Mouse (Mus musculus) limb, embryonic 14.5 days (tissue): ENCODE results near the gene Htra1. TPM values are rescaled to one million over a fixed set of nuclear protein-coding genes. Genes with fewer than 3 reads are reported as not detected.

Experiments used
- ATAC-seq: fragments of 200-750 bp; cut with Nextera tagmentation; 2 replicates; pipeline ENCODE4 v1.8.0; 2017; ENCODE audit warnings: low read depth, moderate number of reproducible peaks, moderate TSS enrichment; ENCODE audit not compliant: low FRiP score
- DNase-seq: peaks from one replicate; pipeline ENCODE4 v3.0.0-alpha.2; 2015; ENCODE audit warnings: low spot score
- H3K27ac ChIP-seq: fragments of 300-500 bp; sonication (generic); replicated peaks from 2 replicates; pipeline ENCODE4 v1.5.1; 2014; ENCODE audit warnings: low read depth, mild to moderate bottlenecking, low read length, moderate library complexity, mixed read lengths
- H3K27me3 ChIP-seq: fragments of 300-500 bp; sonication (generic); 2 replicates; pipeline ENCODE4 v1.6.1; 2014; ENCODE audit warnings: low read length, mixed read lengths; ENCODE audit not compliant: control insufficient read depth, insufficient read depth
- H3K36me3 ChIP-seq: fragments of 300-500 bp; sonication (generic); 2 replicates; pipeline ENCODE4 v1.6.1; 2014; ENCODE audit warnings: mild to moderate bottlenecking, low read length, moderate library complexity, mixed read lengths; ENCODE audit not compliant: control insufficient read depth, insufficient read depth
- H3K4me1 ChIP-seq: fragments of 300-500 bp; sonication (generic); 2 replicates; pipeline ENCODE4 v1.6.1; 2014; ENCODE audit warnings: antibody characterized with exemption, low read length, mixed read lengths; ENCODE audit not compliant: control insufficient read depth, insufficient read depth
- H3K4me2 ChIP-seq: fragments of 300-500 bp; sonication (generic); replicated peaks from 2 replicates; pipeline ENCODE4 v1.6.1; 2014; ENCODE audit warnings: low read depth, mild to moderate bottlenecking, low read length, moderate library complexity; ENCODE audit not compliant: severe bottlenecking
- H3K4me3 ChIP-seq: fragments of 300-500 bp; sonication (generic); replicated peaks from 2 replicates; pipeline ENCODE4 v1.5.1; 2014; ENCODE audit warnings: low read length
- H3K9ac ChIP-seq: fragments of 300-500 bp; sonication (generic); 2 replicates; pipeline ENCODE4 v1.6.1; 2014; ENCODE audit warnings: mild to moderate bottlenecking, low read depth, low read length, moderate library complexity; ENCODE audit not compliant: severe bottlenecking
- H3K9me3 ChIP-seq: fragments of 300-500 bp; sonication (generic); 2 replicates; pipeline ENCODE4 v1.6.1; 2016; ENCODE audit warnings: low read length; ENCODE audit not compliant: control insufficient read depth
- POLR2A ChIP-seq: fragments of 200-500 bp; IDR thresholded peaks from 2 replicates; pipeline ENCODE4 v1.8.0; 2012; ENCODE audit warnings: inconsistent platforms, mild to moderate bottlenecking, moderate library complexity, borderline replicate concordance; ENCODE audit not compliant: insufficient read depth, insufficient read length; ENCODE audit errors: extremely low read depth
- WGBS: fragments of 180-500 bp; shearing (Covaris S2); extraction: QIAGEN DNeasy Blood & Tissue Kit; methylation state at CpG from one replicate; pipeline ENCODE4 v1.1.7; 2014; 5-methylcytosine and 5-hydroxymethylcytosine counted together
- polyA plus RNA-seq, 2 experiments: library from polyadenylated mRNA; depleted of rRNA in 1 of 2; stranded (reverse) in 1 of 2; unstranded in 1 of 2; fragments of >200 nt; fragmentation: Nextera tagmentation in 1 of 2; extraction: Ambion mirVana in 1 of 2; gene quantifications; 2 replicates each; pipeline versions ENCODE4 v1.2.1 to v1.2.3; 2012 to 2014

Htra1 gene
- polyA plus RNA-seq, 2 experiments: 124 to 233 TPM

DNA sequence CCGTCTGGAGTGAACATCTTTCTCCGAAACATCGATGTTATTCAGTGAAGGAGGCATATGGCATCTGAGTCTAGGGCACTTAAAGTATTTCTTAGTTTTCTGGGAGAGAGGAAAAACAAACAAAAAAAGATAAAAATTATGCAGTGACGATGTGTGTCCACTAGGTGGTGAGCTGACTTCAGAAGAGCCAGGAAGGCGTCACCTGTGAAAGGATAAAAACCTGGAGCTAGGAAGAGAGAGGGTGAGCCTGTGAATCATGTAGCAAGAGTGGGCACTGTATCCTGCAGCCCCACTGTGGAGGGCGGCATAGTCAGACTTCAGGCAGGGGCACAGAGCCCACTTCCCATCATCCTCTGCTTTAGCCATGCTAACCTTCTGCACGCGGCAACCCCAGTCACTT, 58.0 kb downstream of the Htra1 start:
- Histone ChIP-seq H3K4me3 (no peak overlapping the region), H3K9ac (no peak overlapping the region), H3K9me3 (no peaks in the 10 kb centered on the region), H3K27me3 (no peaks in the 10 kb centered on the region), H3K36me3 (no peaks in the 10 kb centered on the region), H3K4me2 (no peak overlapping the region), H3K4me1 (peaks cover 4% of the 10 kb centered on the region; the same call in 1 of the 2 replicates), H3K27ac (no peak overlapping the region)
- ATAC-seq (no peak), DNase-seq (no peak)
- WGBS: 55% methylated on average over 8 of the region's 8 CpGs
- no peak for TF ChIP-seq POLR2A

- Histone ChIP-seq H3K27me3 (no peaks in the 10 kb centered on the region), H3K4me2 (no peak overlapping the region), H3K4me3 (no peak overlapping the region), H3K36me3 (no peaks in the 10 kb centered on the region), H3K9me3 (peaks cover 2% of the 10 kb centered on the region; the same call in 1 of the 2 replicates), H3K4me1 (no peaks in the 10 kb centered on the region), H3K9ac (no peak overlapping the region), H3K27ac (no peak overlapping the region)
- TF ChIP-seq POLR2A: no peak
- ATAC-seq (no peak), DNase-seq (no peak)
- WGBS: 74% methylated on average over 12 of the region's 12 CpGs
Measured at GRCm38 (mm10) chr7:131001976-131002726, 66.2 kb downstream of the Htra1 start.

DNA sequence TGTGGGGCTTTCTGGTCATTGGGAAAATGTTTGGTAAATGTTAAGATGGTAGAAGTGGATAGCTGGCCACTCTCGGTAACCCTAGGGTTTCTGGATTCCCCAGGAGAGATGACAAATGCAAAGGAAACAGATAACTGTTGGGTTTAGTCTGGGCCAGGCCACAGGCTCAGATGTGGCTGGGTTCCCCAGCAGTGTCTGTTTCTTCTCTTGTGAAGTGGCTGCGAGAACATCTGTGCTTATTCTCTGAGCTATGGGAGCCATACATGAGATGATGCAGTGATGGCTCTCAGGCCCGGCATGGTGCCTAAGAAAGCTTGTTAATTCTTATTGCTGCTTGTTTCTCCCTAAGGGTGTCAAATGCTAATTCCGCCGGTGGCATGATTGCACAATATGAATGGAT, 68.2 kb downstream of the Htra1 start:
- no peak overlapping the region for H3K4me3 ChIP-seq
- ATAC-seq: no peak
- DNase-seq: no peak
- H3K27me3 ChIP-seq: no peaks in the 10 kb centered on the region
- no peak overlapping the region for H3K27ac ChIP-seq
- no peak overlapping the region for H3K4me2 ChIP-seq
- 86% methylated on average over 5 of the region's 5 CpGs for WGBS
- no peak for TF ChIP-seq POLR2A
- peaks cover 6% of the 10 kb centered on the region; the same call in 1 of the 2 replicates for H3K9me3 ChIP-seq
- no peaks in the 10 kb centered on the region for H3K36me3 ChIP-seq
- no peaks in the 10 kb centered on the region for H3K4me1 ChIP-seq
- H3K9ac ChIP-seq: no peak overlapping the region

GRCm38 (mm10) chr7:131007221-131007620, 71.3 kb downstream of the Htra1 start:
- no peak for TF ChIP-seq POLR2A
- no peak overlapping the region for H3K4me2 ChIP-seq
- peaks cover 6% of the 10 kb centered on the region; the same call in 1 of the 2 replicates for H3K9me3 ChIP-seq
- H3K4me1 ChIP-seq: no peaks in the 10 kb centered on the region
- 89% methylated on average over 2 of the region's 2 CpGs for WGBS
- H3K4me3 ChIP-seq: no peak overlapping the region
- no peaks in the 10 kb centered on the region for H3K36me3 ChIP-seq
- no peak overlapping the region for H3K9ac ChIP-seq
- DNase-seq: no peak
- ATAC-seq: no peak
- H3K27me3 ChIP-seq: no peaks in the 10 kb centered on the region
- no peak overlapping the region for H3K27ac ChIP-seq

DNA sequence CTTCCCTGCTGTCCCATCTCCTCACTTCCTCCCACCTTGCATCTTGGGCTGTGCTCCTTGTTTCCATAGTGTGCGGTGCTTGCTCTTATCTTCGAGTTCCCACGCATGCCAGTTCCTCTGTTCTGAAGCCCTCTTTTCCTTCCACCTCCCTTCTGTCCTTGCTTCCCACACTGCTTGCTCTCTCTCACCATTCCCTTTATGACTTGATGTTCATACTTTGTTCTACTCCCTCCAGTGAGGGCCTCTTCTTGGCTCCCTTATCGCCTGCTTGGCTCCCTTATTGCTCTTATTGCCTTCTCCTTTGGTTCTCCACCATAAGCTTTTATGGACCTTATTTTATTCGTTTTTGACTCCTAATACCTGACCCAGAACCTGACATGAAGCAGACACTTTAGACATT, 73.3 kb downstream of the Htra1 start:
- Histone ChIP-seq H3K9me3 (peaks cover 6% of the 10 kb centered on the region; the same call in 1 of the 2 replicates), H3K27me3 (no peaks in the 10 kb centered on the region), H3K4me1 (no peaks in the 10 kb centered on the region), H3K4me3 (no peak overlapping the region), H3K9ac (no peak overlapping the region), H3K36me3 (no peaks in the 10 kb centered on the region), H3K4me2 (no peak overlapping the region), H3K27ac (no peak overlapping the region)
- no peak for DNase-seq
- TF ChIP-seq POLR2A: no peak
- no peak for ATAC-seq
- 82% methylated on average over 5 of the region's 5 CpGs for WGBS
